Mouse (Mus musculus) intestine, postnatal 0 days (tissue): Measurements from ENCODE around the gene Sf3b2. TPM values are rescaled to one million over a fixed set of nuclear protein-coding genes. Genes with fewer than 3 reads are reported as not detected.
"Not testable (repeated sequence)": the region's sequence is repeated elsewhere in the genome, so short reads cannot be mapped to it uniquely, and the experiment has no call there.

Experiments used
- ATAC-seq: fragments of 200-750 bp; cut with Nextera tagmentation; 2 replicates; pipeline ENCODE4 v1.8.0; 2017; ENCODE audit warnings: mild to moderate bottlenecking, moderate TSS enrichment, moderate library complexity
- H3K27ac ChIP-seq: fragments of 300-500 bp; sonication (generic); 2 replicates; pipeline ENCODE4 v1.5.1; 2014; ENCODE audit warnings: mild to moderate bottlenecking, low read depth, low read length, moderate library complexity
- H3K27me3 ChIP-seq: fragments of 300-500 bp; sonication (generic); replicated peaks from 2 replicates; pipeline ENCODE4 v1.6.1; 2014; ENCODE audit warnings: low read length, mixed read lengths; ENCODE audit not compliant: control insufficient read depth, insufficient read depth
- H3K36me3 ChIP-seq: fragments of 300-500 bp; sonication (generic); 2 replicates; pipeline ENCODE4 v1.6.1; 2014; ENCODE audit warnings: mild to moderate bottlenecking, moderate library complexity; ENCODE audit not compliant: control insufficient read depth, insufficient read depth
- H3K4me1 ChIP-seq: fragments of 300-500 bp; sonication (generic); replicated peaks from 2 replicates; pipeline ENCODE4 v1.6.1; 2014; ENCODE audit warnings: antibody characterized with exemption, low read length, mixed read lengths; ENCODE audit not compliant: control insufficient read depth, insufficient read depth
- H3K4me2 ChIP-seq: fragments of 300-500 bp; sonication (generic); replicated peaks from 2 replicates; pipeline ENCODE4 v1.6.1; 2014; ENCODE audit warnings: low read depth, mild to moderate bottlenecking, moderate library complexity
- H3K4me3 ChIP-seq: fragments of 300-500 bp; sonication (generic); 2 replicates; pipeline ENCODE4 v1.5.1; 2014; ENCODE audit warnings: low read depth, low read length
- H3K9ac ChIP-seq: fragments of 300-500 bp; sonication (generic); 2 replicates; pipeline ENCODE4 v1.6.1; 2014; ENCODE audit warnings: mild to moderate bottlenecking, low read depth, low read length
- H3K9me3 ChIP-seq: fragments of 300-500 bp; sonication (generic); 2 replicates; pipeline ENCODE4 v1.6.1; 2016; ENCODE audit warnings: mixed run types; ENCODE audit not compliant: control insufficient read depth
- CTCF ChIP-seq: sonication (generic); IDR thresholded peaks from 2 replicates; pipeline ENCODE4 v1.5.1; 2016; ENCODE audit warnings: low read depth, mild to moderate bottlenecking, control low read depth, antibody characterized with exemption, moderate library complexity
- WGBS: fragments of 180-500 bp; shearing (Covaris S2); extraction: QIAGEN DNeasy Blood & Tissue Kit; methylation state at CpG from one replicate; pipeline ENCODE4 v1.1.7; 2014; 5-methylcytosine and 5-hydroxymethylcytosine counted together
- polyA plus RNA-seq: library from polyadenylated mRNA; unstranded; fragments of >200 nt; fragmentation: Nextera tagmentation; extraction: Ambion mirVana; gene quantifications from 2 replicates; pipeline ENCODE4 v1.2.1, GENCODE M21; 2015

Gene Sf3b2
- polyA plus RNA-seq, 1 experiment from 2014 or later, result 160 TPM

- H3K4me1 ChIP-seq, result 0 out of 2 replicates have a peak, but pooled peaks cover 3% of the 10 kb centered on the region
- H3K9ac ChIP-seq, result no peak overlapping the region
- peaks cover 23% of the 10 kb centered on the region for H3K36me3 ChIP-seq
- H3K4me3 ChIP-seq, result no peak overlapping the region; the same call in 1 of the 2 replicates
- H3K27me3 ChIP-seq, result no peaks in the 10 kb centered on the region
- peak overlapping the region; percentile 99; the same call in 1 of the 2 replicates for H3K4me2 ChIP-seq
- TF ChIP-seq CTCF, result no peak
- no peak for ATAC-seq
- no peaks in the 10 kb centered on the region for H3K9me3 ChIP-seq
- 48% methylated on average over 1 of the region's 1 CpGs for whole genome bisulfite sequencing
- no peak overlapping the region for H3K27ac ChIP-seq
Observed at GRCm38 (mm10) chr19:5271430-5271829, 23.8 kb downstream of the Sf3b2 start.

DNA sequence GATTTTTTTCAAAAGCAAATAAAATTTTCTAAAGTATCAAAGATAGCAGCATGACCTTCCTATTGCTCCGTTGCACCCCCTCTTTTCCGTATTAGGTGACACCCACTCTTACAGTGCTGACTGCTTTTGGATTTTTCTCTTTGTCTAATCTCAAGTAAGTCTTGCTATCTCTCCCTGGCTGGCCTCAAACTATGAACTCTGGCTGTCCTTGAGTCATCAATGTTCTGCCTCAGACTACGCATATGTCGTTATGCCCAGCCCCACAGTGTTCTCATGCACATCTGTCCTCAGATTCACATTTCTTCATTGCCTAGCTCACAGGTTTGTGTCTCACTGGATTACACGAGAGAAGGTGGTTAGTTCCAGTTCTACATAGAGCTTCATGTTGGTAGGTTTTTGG, 25.9 kb downstream of the Sf3b2 start:
- Histone ChIP-seq H3K36me3 (peaks cover 7% of the 10 kb centered on the region), H3K4me3 (no peak overlapping the region), H3K9ac (no peak overlapping the region), H3K9me3 (no peaks in the 10 kb centered on the region), H3K27ac (no peak overlapping the region), H3K4me1 (0 out of 2 replicates have a peak, but pooled peaks cover 3% of the 10 kb centered on the region), H3K4me2 (no peak overlapping the region), H3K27me3 (no peaks in the 10 kb centered on the region)
- 57% methylated on average over 5 of the region's 5 CpGs for WGBS
- TF ChIP-seq CTCF, result no peak
- ATAC-seq, result no peak

DNA sequence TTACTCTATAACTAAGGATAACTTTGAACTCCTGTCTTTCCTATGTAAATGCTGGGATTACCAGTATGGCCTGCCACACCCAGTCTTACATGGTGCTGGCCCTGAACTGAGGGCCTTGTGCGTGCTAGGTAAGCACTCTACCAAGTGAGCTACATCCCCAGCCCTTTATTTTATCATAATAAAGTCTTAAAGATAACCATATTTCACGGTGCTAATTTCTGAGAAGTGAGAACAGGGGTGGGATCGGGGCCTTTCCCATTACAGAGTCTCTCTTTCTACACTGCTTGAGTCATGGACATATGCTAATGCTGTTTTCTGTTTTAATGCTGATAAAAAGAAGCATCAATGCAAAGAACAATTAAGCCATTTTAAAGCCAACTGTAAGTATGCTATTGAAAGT, 26.4 kb downstream of the Sf3b2 start:
- Histone ChIP-seq H3K4me3 (no peak overlapping the region), H3K9me3 (no peaks in the 10 kb centered on the region), H3K4me2 (no peak overlapping the region), H3K27ac (no peak overlapping the region), H3K36me3 (peaks cover 2% of the 10 kb centered on the region; the same call in 1 of the 2 replicates), H3K27me3 (no peaks in the 10 kb centered on the region), H3K9ac (no peak overlapping the region), H3K4me1 (0 out of 2 replicates have a peak, but pooled peaks cover 3% of the 10 kb centered on the region)
- no peak for TF ChIP-seq CTCF
- ATAC-seq, result no peak
- WGBS, result 74% methylated on average over 3 of the region's 3 CpGs

DNA sequence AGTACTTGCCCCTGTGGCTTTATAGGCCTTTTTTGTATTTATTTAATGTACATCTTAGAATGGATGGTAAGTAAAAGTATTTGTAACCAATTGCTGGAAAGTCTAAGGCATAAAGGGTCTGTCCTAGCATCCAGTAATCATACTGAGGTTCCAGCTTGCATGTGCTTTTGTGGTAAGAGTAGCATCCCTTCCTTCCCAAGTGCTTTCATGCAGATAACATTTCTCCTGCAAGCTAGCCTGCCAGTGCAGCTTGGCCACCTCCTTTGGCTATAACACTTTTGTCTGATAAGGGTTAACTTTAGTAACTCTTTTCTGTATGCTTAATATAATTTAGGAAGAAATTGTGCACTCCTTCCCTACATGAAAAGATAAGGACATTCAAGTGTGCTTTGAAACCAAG, 27.2 kb downstream of the Sf3b2 start:
- Histone ChIP-seq H3K27me3 (no peaks in the 10 kb centered on the region), H3K9me3 (no peaks in the 10 kb centered on the region), H3K4me1 (0 out of 2 replicates have a peak, but pooled peaks cover 3% of the 10 kb centered on the region), H3K27ac (no peak overlapping the region), H3K9ac (no peak overlapping the region), H3K4me2 (no peak overlapping the region), H3K4me3 (no peak overlapping the region), H3K36me3 (no peaks in the 10 kb centered on the region)
- no peak for TF ChIP-seq CTCF
- ATAC-seq, result no peak

- Histone ChIP-seq H3K27me3 (no peaks in the 10 kb centered on the region), H3K9ac (no peak overlapping the region), H3K9me3 (no peaks in the 10 kb centered on the region), H3K4me2 (no peak overlapping the region), H3K4me1 (no peaks in the 10 kb centered on the region), H3K4me3 (no peak overlapping the region), H3K36me3 (no peaks in the 10 kb centered on the region), H3K27ac (no peak overlapping the region)
- no peak for ATAC-seq
- 97% methylated on average over 5 of the region's 5 CpGs for WGBS
- no peak for TF ChIP-seq CTCF
Observed at GRCm38 (mm10) chr19:5267015-5267414, 28.2 kb downstream of the Sf3b2 start.

DNA sequence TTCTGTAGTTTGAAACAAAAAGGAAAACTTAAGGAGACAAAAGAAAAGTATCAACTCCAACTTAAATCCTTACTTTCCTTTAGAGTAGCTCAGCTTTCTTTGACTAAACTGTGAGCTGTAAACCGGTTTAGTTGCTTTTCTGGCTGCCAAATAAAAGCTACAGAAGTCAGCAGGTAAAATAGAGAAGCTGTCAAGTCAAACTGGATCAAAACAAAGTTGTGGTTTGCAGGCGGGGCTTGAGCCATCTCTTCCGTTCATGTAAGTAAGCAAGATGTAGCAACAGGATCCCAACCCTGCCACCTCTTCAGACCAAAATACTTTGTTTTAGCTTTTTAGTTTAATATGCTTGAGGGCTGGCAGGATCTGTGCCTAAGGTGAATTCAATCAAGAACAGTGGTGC, 38.1 kb downstream of the Sf3b2 start:
- H3K4me2 ChIP-seq, result no peak overlapping the region
- H3K36me3 ChIP-seq, result no peaks in the 10 kb centered on the region; the same call in 1 of the 2 replicates
- H3K27me3 ChIP-seq, result no peaks in the 10 kb centered on the region
- no peaks in the 10 kb centered on the region for H3K9me3 ChIP-seq
- 54% methylated on average over 3 of the region's 3 CpGs for WGBS
- H3K27ac ChIP-seq, result no peak overlapping the region
- no peak overlapping the region for H3K9ac ChIP-seq
- H3K4me3 ChIP-seq, result no peak overlapping the region
- no peak for TF ChIP-seq CTCF
- no peak for ATAC-seq
- H3K4me1 ChIP-seq, result no peaks in the 10 kb centered on the region

GRCm38 (mm10) chr19:5236981-5237380, 58.3 kb downstream of the Sf3b2 start:
- H3K4me3 ChIP-seq, H3K4me1 ChIP-seq, H3K9ac ChIP-seq, H3K36me3 ChIP-seq, H3K4me2 ChIP-seq, H3K27me3 ChIP-seq, ATAC-seq, H3K27ac ChIP-seq, H3K9me3 ChIP-seq: not testable (repeated sequence)
- WGBS, result 100% methylated on average over 1 of the region's 1 CpGs
